Mouse (Mus musculus) heart, adult 2 months (tissue): ENCODE data around the gene Cby1. TPM values are rescaled to one million over a fixed set of nuclear protein-coding genes. Genes with fewer than 3 reads are reported as not detected.

ENCODE experiments used
- DNase-seq, 2 experiments: peaks; one replicate each; pipeline ENCODE4 v3.0.0; 2021
- H3K27ac ChIP-seq: fragments of 200-600 bp; 2 replicates; pipeline ENCODE4 v1.8.1; 2022
- H3K27me3 ChIP-seq: fragments of 200-500 bp; 2 replicates; pipeline ENCODE4 v1.6.1; 2012; ENCODE audit warnings: mild to moderate bottlenecking, low read length, inconsistent platforms, mixed read lengths; ENCODE audit not compliant: control insufficient read depth, insufficient read depth
- H3K36me3 ChIP-seq: fragments of 200-500 bp; 2 replicates; pipeline ENCODE4 v1.6.1; 2012; ENCODE audit warnings: low read length, inconsistent platforms; ENCODE audit not compliant: control insufficient read depth, insufficient read depth
- H3K4me1 ChIP-seq: fragments of 200-500 bp; 2 replicates; pipeline ENCODE4 v1.6.1; 2011; ENCODE audit warnings: low read length; ENCODE audit not compliant: control insufficient read depth, insufficient read depth
- H3K4me3 ChIP-seq: fragments of 200-600 bp; 2 replicates; pipeline ENCODE4 v1.8.1; 2022
- H3K79me2 ChIP-seq: fragments of 200-500 bp; replicated peaks from 2 replicates; pipeline ENCODE4 v1.6.1; 2012; ENCODE audit warnings: mild to moderate bottlenecking, inconsistent platforms, low read length, moderate library complexity, mixed read lengths; ENCODE audit not compliant: control insufficient read depth, insufficient read depth
- H3K9ac ChIP-seq: fragments of 200-500 bp; 2 replicates; pipeline ENCODE4 v1.6.1; 2012; ENCODE audit warnings: low read depth, mild to moderate bottlenecking, control low read depth, inconsistent platforms, low read length, mixed read lengths
- CTCF ChIP-seq: fragments of 200-600 bp; IDR thresholded peaks from 2 replicates; pipeline ENCODE4 v1.8.1; 2022; ENCODE audit warnings: antibody characterized with exemption, mild to moderate bottlenecking, moderate library complexity
- EP300 ChIP-seq: fragments of 200-500 bp; IDR thresholded peaks from 2 replicates; pipeline ENCODE4 v1.6.1; 2011; ENCODE audit warnings: low read depth, low read length, control low read depth; ENCODE audit not compliant: insufficient read depth
- POLR2A ChIP-seq: fragments of 200-500 bp; IDR thresholded peaks from 2 replicates; pipeline ENCODE4 v1.6.1; 2011; ENCODE audit warnings: mild to moderate bottlenecking, low read depth, low read length, control low read depth; ENCODE audit not compliant: insufficient read depth
- WGBS: fragments of 180-500 bp; shearing (Covaris S2); methylation state at CpG from one replicate; pipeline ENCODE4 v1.1.7; 2018; 5-methylcytosine and 5-hydroxymethylcytosine counted together
- intact Hi-C: fragments of 180-260 bp; cut with DNase I; formaldehyde crosslinking; loops from one replicate; pipeline ENCODE4 v1.15.1; 2025
- long read RNA-seq: library from polyadenylated mRNA; stranded (forward); transcript quantifications from one replicate; pipeline ENCODE4 v2.0.0, GENCODE M21; 2021
- polyA plus RNA-seq: library from polyadenylated mRNA; depleted of rRNA; stranded (reverse); fragments of >200 nt; gene quantifications from 2 replicates; pipeline ENCODE4 v1.2.3, GENCODE M21; 2012; rRNA removed
- total RNA-seq, 2 experiments: library from RNA; stranded (reverse); gene quantifications; 2 replicates each; pipeline ENCODE4 v1.2.3; 2021

Cby1 gene
- total RNA-seq (10 to 100 TPM; 18.6 to 19.3 TPM), polyA plus RNA-seq (10.1 and 13.8 TPM in 2 replicates)
- long read RNA-seq, transcript Cby1-201 (5 exons, 1,147 nt): major isoform, 19 of 21 reads
- long read RNA-seq, partial matches to known transcripts: 1 of 21 reads
- long read RNA-seq, other reads (novel, unspliced or antisense): 1 of 21 reads

GRCm38 (mm10) chr15:79658531-79659375, at the start of gene Cby1, which contains the start of gene Fam227a:
Gene Cby1 (plus strand): TSS chr15:79659199.
Gene Fam227a (minus strand): TSS chr15:79658956.
- Histone ChIP-seq H3K79me2 (no peaks in the 10 kb centered on the region), H3K9ac (peak within 1 kb of the TSS; percentile 85), H3K27me3 (no peaks in the 10 kb centered on the region), H3K36me3 (no peaks in the 10 kb centered on the region; the same call in 1 of the 2 replicates), H3K27ac (peak within 1 kb of the TSS; percentile 98), H3K4me3 (peak within 1 kb of the TSS; percentile 81), H3K4me1 (peaks cover 3% of the 10 kb centered on the region; the same call in 1 of the 2 replicates)
- under 1% methylated on average over 55 of the region's 55 CpGs for WGBS
- DNase-seq: peak; percentile 96
- intact Hi-C loops: loop anchor here (1.0 to 5.0 kb wide), 2 partner anchors 12 to 84 kb away; partner anchors contain the start of genes Sun2 and Tomm22
- TF ChIP-seq CTCF (no peak), POLR2A (peak; percentile 63)

GRCm38 (mm10) chr15:79609226-79609625, 49.8 kb upstream of the Cby1 start:
- Histone ChIP-seq H3K9ac (no peak overlapping the region), H3K4me1 (no peaks in the 10 kb centered on the region), H3K27ac (no peak overlapping the region), H3K36me3 (no peaks in the 10 kb centered on the region), H3K27me3 (0 out of 2 replicates have a peak, but pooled peaks cover 3% of the 10 kb centered on the region), H3K4me3 (no peak overlapping the region), H3K79me2 (no peaks in the 10 kb centered on the region)
- 95% methylated on average over 2 of the region's 2 CpGs for WGBS
- intact Hi-C loops: loop anchor here (5.0 to 10.0 kb wide), 3 partner anchors 137 to 387 kb away; no protein-coding TSS in a partner anchor
- TF ChIP-seq POLR2A: no peak
- TF ChIP-seq EP300: no peak
- no peak for TF ChIP-seq CTCF
- DNase-seq: no peak

DNA sequence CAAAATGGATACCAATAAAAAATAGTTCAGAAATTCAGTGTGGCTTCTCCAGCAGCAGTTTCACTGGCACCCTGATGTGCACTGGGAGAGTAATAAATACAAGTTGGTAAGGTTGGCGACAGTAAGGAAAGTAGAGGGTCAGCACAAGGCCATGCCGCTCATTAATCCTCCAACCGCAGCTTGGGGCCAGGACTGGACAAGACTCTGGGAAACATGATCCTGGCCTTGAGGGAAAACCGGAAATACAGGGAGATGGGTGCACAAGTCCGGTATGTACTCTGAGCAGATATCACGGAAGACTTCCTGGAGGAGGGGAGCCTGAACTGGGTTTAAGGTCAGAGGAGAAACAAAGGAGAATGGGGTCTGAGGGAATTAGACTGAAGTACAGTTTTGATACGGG, 43.5 kb upstream of the Cby1 start:
- intact Hi-C loops: no loop called here
- H3K79me2 ChIP-seq: no peaks in the 10 kb centered on the region
- no peak overlapping the region for H3K9ac ChIP-seq
- TF ChIP-seq EP300 (no peak), POLR2A (no peak), CTCF (no peak)
- H3K27ac ChIP-seq: no peak overlapping the region
- H3K36me3 ChIP-seq: no peaks in the 10 kb centered on the region
- 77% methylated on average over 7 of the region's 7 CpGs for WGBS
- no peak for DNase-seq
- H3K27me3 ChIP-seq: no peaks in the 10 kb centered on the region
- no peaks in the 10 kb centered on the region for H3K4me1 ChIP-seq
- no peak overlapping the region for H3K4me3 ChIP-seq

DNA sequence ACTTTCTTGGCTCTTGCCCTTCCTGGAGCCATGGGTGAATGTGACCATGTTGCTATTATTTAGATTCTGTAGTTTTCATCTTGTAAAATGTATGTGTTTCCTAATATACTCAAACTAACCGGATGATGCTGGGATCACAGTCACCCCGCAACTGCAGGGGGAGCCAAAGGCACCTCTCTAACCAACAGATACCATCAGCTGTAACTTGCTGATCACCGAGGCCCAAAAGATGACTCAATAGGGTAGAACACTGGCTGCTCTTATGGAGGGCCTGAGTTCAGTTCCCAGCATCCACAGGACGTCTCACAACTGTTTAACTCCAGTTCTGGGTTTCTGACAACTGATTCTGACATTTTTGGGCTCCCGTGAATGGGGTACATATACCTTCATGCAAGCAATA, 42.3 kb upstream of the Cby1 start:
- H3K79me2 ChIP-seq: no peaks in the 10 kb centered on the region
- H3K4me1 ChIP-seq: no peaks in the 10 kb centered on the region
- TF ChIP-seq EP300 (no peak), POLR2A (no peak), CTCF (no peak)
- no peak overlapping the region for H3K4me3 ChIP-seq
- H3K36me3 ChIP-seq: no peaks in the 10 kb centered on the region
- no peak for DNase-seq
- H3K27me3 ChIP-seq: no peaks in the 10 kb centered on the region
- WGBS: 88% methylated on average over 5 of the region's 5 CpGs
- no peak overlapping the region for H3K9ac ChIP-seq
- H3K27ac ChIP-seq: no peak overlapping the region
- intact Hi-C loops: no loop called here

DNA sequence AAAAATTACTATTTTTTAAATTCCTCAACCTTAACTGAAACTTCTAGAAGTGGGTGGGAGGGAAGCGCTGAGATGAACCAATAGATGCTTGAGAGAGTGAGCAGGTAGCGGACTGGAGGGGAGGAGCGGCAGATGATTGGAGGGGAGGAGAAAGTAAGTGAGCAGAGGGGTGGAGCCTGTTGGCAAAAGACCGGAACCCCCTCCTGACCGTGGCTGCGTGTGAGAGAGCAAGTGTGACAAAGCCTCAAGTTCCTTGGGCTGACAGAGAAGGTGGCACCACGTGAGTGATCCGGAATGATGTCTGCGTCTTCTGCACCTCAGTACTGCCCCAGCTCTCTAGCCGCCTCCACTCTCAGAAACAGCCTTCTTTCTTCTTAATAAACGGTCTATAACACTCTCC, 41.9 kb upstream of the Cby1 start:
- Histone ChIP-seq H3K27me3 (no peaks in the 10 kb centered on the region), H3K79me2 (no peaks in the 10 kb centered on the region), H3K9ac (no peak overlapping the region), H3K36me3 (no peaks in the 10 kb centered on the region), H3K4me1 (no peaks in the 10 kb centered on the region), H3K27ac (no peak overlapping the region), H3K4me3 (no peak overlapping the region)
- intact Hi-C loops: no loop called here
- 86% methylated on average over 11 of the region's 11 CpGs for WGBS
- no peak for TF ChIP-seq POLR2A
- TF ChIP-seq CTCF: no peak
- TF ChIP-seq EP300: no peak
- no peak for DNase-seq

DNA sequence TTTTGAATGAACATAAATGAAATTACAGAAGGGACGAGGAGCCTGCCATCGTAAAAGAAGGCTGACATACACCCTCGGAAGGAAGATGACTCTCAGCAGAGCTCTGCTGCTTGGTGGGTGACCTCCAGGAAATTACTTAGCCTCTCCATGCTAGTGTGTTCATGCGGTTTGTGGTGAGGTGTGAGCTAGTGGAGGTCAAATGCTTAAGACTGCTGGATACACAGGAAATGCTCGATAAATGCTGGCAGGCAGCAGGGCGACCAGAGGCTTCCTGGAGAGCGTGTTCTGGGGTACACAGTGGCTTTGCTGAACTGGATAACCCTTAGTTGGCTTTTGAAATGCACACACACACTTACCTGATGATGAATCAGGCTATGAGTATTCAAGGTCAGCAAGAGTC, 40.5 kb upstream of the Cby1 start:
- H3K4me3 ChIP-seq: no peak overlapping the region
- intact Hi-C loops: no loop called here
- no peaks in the 10 kb centered on the region for H3K36me3 ChIP-seq
- TF ChIP-seq CTCF: no peak
- TF ChIP-seq EP300: no peak
- no peak for TF ChIP-seq POLR2A
- no peaks in the 10 kb centered on the region for H3K79me2 ChIP-seq
- no peak overlapping the region for H3K9ac ChIP-seq
- no peak overlapping the region for H3K27ac ChIP-seq
- WGBS: 66% methylated on average over 7 of the region's 7 CpGs
- no peak for DNase-seq
- no peaks in the 10 kb centered on the region for H3K4me1 ChIP-seq
- no peaks in the 10 kb centered on the region for H3K27me3 ChIP-seq
